Mouse (Mus musculus) thymus, adult 2 months (tissue): ENCODE data around the gene Nmrk1.

Experiments
- CTCF ChIP-seq: fragments of 200-500 bp; IDR thresholded peaks from 2 replicates; pipeline ENCODE4 v1.5.1; 2012; ENCODE audit warnings: mild to moderate bottlenecking, control low read depth, low read length, moderate library complexity, borderline replicate concordance; ENCODE audit not compliant: control insufficient read depth, poor library complexity, insufficient read depth; ENCODE audit errors: extremely low read depth
- POLR2A ChIP-seq: fragments of 200-500 bp; IDR thresholded peaks from 2 replicates; pipeline ENCODE4 v1.6.1; 2012; ENCODE audit warnings: mild to moderate bottlenecking, low read length, control low read depth, moderate library complexity; ENCODE audit not compliant: control insufficient read depth, poor library complexity, insufficient read depth; ENCODE audit errors: extremely low read depth

DNA sequence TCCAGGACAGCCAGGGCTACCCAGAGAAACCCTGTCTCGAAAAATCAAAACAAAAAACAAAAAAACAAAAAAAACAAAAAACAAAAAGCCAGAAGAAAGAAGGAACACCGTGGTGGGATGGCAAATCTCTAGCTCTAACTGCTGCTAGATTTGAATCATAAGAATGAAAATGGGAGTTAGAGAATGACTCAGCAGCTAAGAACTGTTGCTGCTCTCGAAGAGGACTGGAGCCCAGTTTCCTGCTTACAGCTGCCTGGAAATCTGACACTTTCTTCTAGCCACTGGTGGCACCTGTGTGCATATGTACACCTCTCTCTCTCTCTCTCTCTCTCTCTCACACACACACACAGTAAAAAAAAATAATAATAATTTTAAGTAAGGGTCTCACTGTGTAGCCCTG, 14.6 kb downstream of the Nmrk1 start:
- TF ChIP-seq CTCF = no peak
- no peak for TF ChIP-seq POLR2A
